Mouse (Mus musculus): Measurements from ENCODE around the gene Gm4869. TPM values are rescaled to one million over a fixed set of nuclear protein-coding genes. Genes with fewer than 3 reads are reported as not detected.
A peak's percentile ranks its signal among the peaks of the same experiment; 100 is the strongest.

Gene Gm4869
- total RNA-seq, 2 experiments from 2014 or later, result 0.16 TPM; not detected in 1

- DNase-seq, result no peak
Observed at GRCm38 (mm10) chr5:140526754-140527153, 81.3 kb downstream of the Gm4869 start.

- no peak for DNase-seq
Observed at GRCm38 (mm10) chr5:140538111-140538683, 92.8 kb downstream of the Gm4869 start.

DNA sequence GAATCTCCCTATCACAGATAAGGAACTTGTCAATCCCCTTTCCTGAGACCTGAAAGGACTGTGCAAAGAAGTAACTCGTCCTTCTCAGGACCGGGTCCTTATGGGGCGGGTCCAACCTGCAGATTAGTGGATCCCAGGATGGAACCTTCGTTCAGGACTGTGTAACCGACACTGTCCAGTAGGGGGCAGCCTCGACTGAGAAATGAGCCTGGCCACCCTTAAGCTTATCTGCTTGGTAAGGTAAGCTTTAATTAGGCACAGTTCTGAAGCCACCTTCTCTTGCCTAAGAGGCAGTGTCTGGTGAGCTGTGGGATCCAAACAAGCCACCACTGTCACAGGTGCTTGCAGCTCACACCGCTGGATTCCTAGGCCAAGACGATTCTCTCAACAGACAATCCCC, 94.7 kb downstream of the Gm4869 start:
- DNase-seq, result peak; percentile 79 to 85

- peak in 1 of 2 experiments; percentile 11 for DNase-seq
Observed at GRCm38 (mm10) chr5:140542811-140543575, 97.5 kb downstream of the Gm4869 start.

Small RNA genes within 50 kb of the gene (microRNA-seq; reads per million reads assigned to microRNA genes)
- gene Mir7038, result not detected

Other genes starting within 250 kb of the Gm4869 start
- 10 to 100 TPM; 13.9 to 17.8 TPM for gene Mad1l1, start 124.1 kb upstream of the Gm4869 start, total RNA-seq (2021)
- gene Nudt1, start 124.0 kb upstream of the Gm4869 start, total RNA-seq (2021), result 10 to 100 TPM; 15.0 to 23.0 TPM
- gene Mrm2, start 113.7 kb upstream of the Gm4869 start, total RNA-seq (2021), result 10 to 100 TPM; 13.7 to 15.6 TPM
- gene Snx8, start 56.4 kb upstream of the Gm4869 start, total RNA-seq (2021), result 10 to 100 TPM; 16.7 to 20.7 TPM
- 100 to 1,000 TPM; 175 to 197 TPM for gene Eif3b, start 26.3 kb upstream of the Gm4869 start, total RNA-seq (2021)
- 10 to 100 TPM in 1 of 2 experiments, 1 to 10 TPM in 1; 6.9 to 10.1 TPM for gene Chst12, start 59.9 kb downstream of the Gm4869 start, total RNA-seq (2021)
- not detected for gene Grifin, start 119.4 kb downstream of the Gm4869 start, total RNA-seq (2021)
- 10 to 100 TPM in 1 of 2 experiments, 1 to 10 TPM in 1; 9.6 to 12.7 TPM for gene Lfng, start 161.7 kb downstream of the Gm4869 start, total RNA-seq (2021)
- 100 to 1,000 TPM in 1 of 2 experiments, 10 to 100 TPM in 1; 42.4 to 108 TPM for gene Ttyh3, start 203.4 kb downstream of the Gm4869 start, total RNA-seq (2021)

All from adrenal gland, postnatal 36 days (tissue).